Mouse (Mus musculus): ENCODE measurements around the gene Akap8l. TPM values are rescaled to one million over a fixed set of nuclear protein-coding genes. Genes with fewer than 3 reads are reported as not detected.
A peak's percentile ranks its signal among the peaks of the same experiment; 100 is the strongest.

Akap8l gene
- polyA plus RNA-seq, 1 experiment from 2014 or later: 133 TPM

- WGBS: 85% methylated on average over 24 of the region's 24 CpGs
- Histone ChIP-seq H3K36me3 (peaks cover 86% of the 10 kb centered on the region), H3K4me1 (peaks cover 6% of the 10 kb centered on the region), H3K4me3 (no peak overlapping the region), H3K27me3 (no peaks in the 10 kb centered on the region), H3K9ac (replicated peaks) (no peak overlapping the region), H3K4me2 (replicated peaks) (no peak overlapping the region), H3K9me3 (no peaks in the 10 kb centered on the region), H3K27ac (replicated peaks) (no peak overlapping the region)
- ATAC-seq (ENCODE audit: low FRiP score, low read depth): no peak
Observed at GRCm38 (mm10) chr17:32356766-32357760, 6.7 kb upstream of the Akap8l start.

- no peak overlapping the region for H3K4me3 ChIP-seq
- no peak overlapping the region for H3K9ac ChIP-seq (replicated peaks)
- H3K36me3 ChIP-seq: peaks cover 78% of the 10 kb centered on the region
- H3K4me1 ChIP-seq: peaks cover 3% of the 10 kb centered on the region
- no peak overlapping the region for H3K4me2 ChIP-seq (replicated peaks)
- no peak for ATAC-seq (ENCODE audit: low FRiP score, low read depth)
- WGBS: 83% methylated on average over 9 of the region's 9 CpGs
- H3K9me3 ChIP-seq: no peaks in the 10 kb centered on the region
- no peaks in the 10 kb centered on the region for H3K27me3 ChIP-seq
- H3K27ac ChIP-seq (replicated peaks): no peak overlapping the region
Observed at GRCm38 (mm10) chr17:32356281-32356680, 5.9 kb upstream of the Akap8l start.

GRCm38 (mm10) chr17:32355031-32355430 is 4.6 kb upstream of the Akap8l start:
- no peak overlapping the region for H3K4me3 ChIP-seq
- WGBS: 88% methylated on average over 6 of the region's 6 CpGs
- H3K9me3 ChIP-seq: no peaks in the 10 kb centered on the region
- no peak for ATAC-seq (ENCODE audit: low FRiP score, low read depth)
- no peak overlapping the region for H3K27ac ChIP-seq (replicated peaks)
- no peaks in the 10 kb centered on the region for H3K27me3 ChIP-seq
- H3K36me3 ChIP-seq: peaks cover 66% of the 10 kb centered on the region
- H3K4me1 ChIP-seq: peaks cover 8% of the 10 kb centered on the region
- no peak overlapping the region for H3K4me2 ChIP-seq (replicated peaks)
- H3K9ac ChIP-seq (replicated peaks): no peak overlapping the region

GRCm38 (mm10) chr17:32354211-32354610 is 3.8 kb upstream of the Akap8l start:
- Histone ChIP-seq H3K4me1 (peaks cover 14% of the 10 kb centered on the region), H3K27me3 (no peaks in the 10 kb centered on the region), H3K36me3 (peaks cover 58% of the 10 kb centered on the region), H3K9me3 (no peaks in the 10 kb centered on the region), H3K4me2 (replicated peaks) (no peak overlapping the region), H3K9ac (replicated peaks) (no peak overlapping the region), H3K4me3 (no peak overlapping the region), H3K27ac (replicated peaks) (peak overlapping the region; percentile 10)
- WGBS: 58% methylated on average over 5 of the region's 5 CpGs
- ATAC-seq (ENCODE audit: low FRiP score, low read depth): no peak

- ATAC-seq (ENCODE audit: low FRiP score, low read depth): no peak
- Histone ChIP-seq H3K4me3 (no peak overlapping the region), H3K36me3 (peaks cover 52% of the 10 kb centered on the region), H3K27me3 (no peaks in the 10 kb centered on the region), H3K4me2 (replicated peaks) (no peak overlapping the region), H3K27ac (replicated peaks) (peak overlapping the region; percentile 54), H3K4me1 (peaks cover 16% of the 10 kb centered on the region), H3K9ac (replicated peaks) (no peak overlapping the region), H3K9me3 (no peaks in the 10 kb centered on the region)
- WGBS: 80% methylated on average over 4 of the region's 4 CpGs
Observed at GRCm38 (mm10) chr17:32353696-32354095, 3.3 kb upstream of the Akap8l start.

- H3K27me3 ChIP-seq: no peaks in the 10 kb centered on the region
- no peak overlapping the region for H3K4me2 ChIP-seq (replicated peaks)
- no peak overlapping the region for H3K4me3 ChIP-seq
- no peak overlapping the region for H3K9ac ChIP-seq (replicated peaks)
- no peak for ATAC-seq (ENCODE audit: low FRiP score, low read depth)
- peaks cover 23% of the 10 kb centered on the region for H3K4me1 ChIP-seq
- H3K9me3 ChIP-seq: no peaks in the 10 kb centered on the region
- peaks cover 33% of the 10 kb centered on the region for H3K36me3 ChIP-seq
- no peak overlapping the region for H3K27ac ChIP-seq (replicated peaks)
Observed at GRCm38 (mm10) chr17:32351726-32352125, 1.3 kb upstream of the Akap8l start.

- 0 out of 2 replicates have a peak overlapping the region, but pooled peaks have one; percentile 79 for H3K4me3 ChIP-seq
- H3K27ac ChIP-seq (replicated peaks): no peak overlapping the region
- no peaks in the 10 kb centered on the region for H3K9me3 ChIP-seq
- peak overlapping the region; percentile 29; the same call in 1 of the 2 replicates for H3K9ac ChIP-seq (replicated peaks)
- peak overlapping the region; percentile 59; the same call in 1 of the 2 replicates for H3K4me2 ChIP-seq (replicated peaks)
- peaks cover 28% of the 10 kb centered on the region for H3K36me3 ChIP-seq
- ATAC-seq (ENCODE audit: low FRiP score, low read depth): no peak
- 74% methylated on average over 3 of the region's 3 CpGs for WGBS
- H3K27me3 ChIP-seq: no peaks in the 10 kb centered on the region
- peaks cover 23% of the 10 kb centered on the region for H3K4me1 ChIP-seq
Observed at GRCm38 (mm10) chr17:32351269-32351668, 862 bp upstream of the Akap8l start.

- Histone ChIP-seq H3K27me3 (no peaks in the 10 kb centered on the region), H3K27ac (replicated peaks) (peak overlapping the region; percentile 79), H3K4me2 (replicated peaks) (peak overlapping the region; percentile 73), H3K4me3 (peak overlapping the region; percentile 79), H3K9me3 (no peaks in the 10 kb centered on the region), H3K36me3 (peaks cover 15% of the 10 kb centered on the region), H3K4me1 (peaks cover 23% of the 10 kb centered on the region), H3K9ac (replicated peaks) (peak overlapping the region; percentile 78)
- ATAC-seq (ENCODE audit: low FRiP score, low read depth): no peak; the same call in 1 of the 2 replicates
- WGBS: under 1% methylated on average over 24 of the region's 24 CpGs
Observed at GRCm38 (mm10) chr17:32349851-32350381, 491 bp downstream of the Akap8l start.

GRCm38 (mm10) chr17:32349037-32349732 is 1.2 kb downstream of the Akap8l start:
- H3K27ac ChIP-seq (replicated peaks): no peak overlapping the region
- WGBS: 14% methylated on average over 4 of the region's 4 CpGs
- peaks cover 21% of the 10 kb centered on the region for H3K4me1 ChIP-seq
- ATAC-seq (ENCODE audit: low FRiP score, low read depth): no peak
- H3K27me3 ChIP-seq: no peaks in the 10 kb centered on the region
- H3K9ac ChIP-seq (replicated peaks): peak overlapping the region; percentile 78
- peak overlapping the region; percentile 79 for H3K4me3 ChIP-seq
- peaks cover 12% of the 10 kb centered on the region for H3K36me3 ChIP-seq
- H3K4me2 ChIP-seq (replicated peaks): peak overlapping the region; percentile 73
- no peaks in the 10 kb centered on the region for H3K9me3 ChIP-seq

- Histone ChIP-seq H3K9ac (replicated peaks) (no peak overlapping the region), H3K4me1 (peaks cover 20% of the 10 kb centered on the region), H3K27ac (replicated peaks) (no peak overlapping the region), H3K27me3 (no peaks in the 10 kb centered on the region), H3K4me2 (replicated peaks) (no peak overlapping the region), H3K36me3 (peaks cover 11% of the 10 kb centered on the region), H3K4me3 (no peak overlapping the region), H3K9me3 (no peaks in the 10 kb centered on the region)
- ATAC-seq (ENCODE audit: low FRiP score, low read depth): no peak
- 93% methylated on average over 2 of the region's 2 CpGs for WGBS
Observed at GRCm38 (mm10) chr17:32348406-32348805, 2.0 kb downstream of the Akap8l start.

GRCm38 (mm10) chr17:32341102-32341501 is 9.3 kb downstream of the Akap8l start:
- H3K9ac ChIP-seq (replicated peaks): no peak overlapping the region
- no peak overlapping the region for H3K4me3 ChIP-seq
- H3K9me3 ChIP-seq: no peaks in the 10 kb centered on the region
- H3K4me2 ChIP-seq (replicated peaks): no peak overlapping the region
- H3K27ac ChIP-seq (replicated peaks): no peak overlapping the region
- no peaks in the 10 kb centered on the region for H3K4me1 ChIP-seq
- 90% methylated on average over 1 of the region's 1 CpGs for WGBS
- H3K27me3 ChIP-seq: no peaks in the 10 kb centered on the region
- ATAC-seq (ENCODE audit: low FRiP score, low read depth): no peak
- peaks cover 47% of the 10 kb centered on the region for H3K36me3 ChIP-seq

GRCm38 (mm10) chr17:32340110-32340509 is 10.3 kb downstream of the Akap8l start:
- no peaks in the 10 kb centered on the region for H3K4me1 ChIP-seq
- peaks cover 57% of the 10 kb centered on the region for H3K36me3 ChIP-seq
- no peak overlapping the region for H3K27ac ChIP-seq (replicated peaks)
- no peak overlapping the region for H3K4me3 ChIP-seq
- WGBS: 94% methylated on average over 1 of the region's 1 CpGs
- no peak overlapping the region for H3K4me2 ChIP-seq (replicated peaks)
- no peak overlapping the region for H3K9ac ChIP-seq (replicated peaks)
- H3K9me3 ChIP-seq: no peaks in the 10 kb centered on the region
- H3K27me3 ChIP-seq: no peaks in the 10 kb centered on the region
- ATAC-seq (ENCODE audit: low FRiP score, low read depth): no peak

All from midbrain, embryonic 12.5 days (tissue).